Mouse (Mus musculus) G1E (cell line): ENCODE results near the gene Efhc1. TPM values are rescaled to one million over a fixed set of nuclear protein-coding genes. Genes with fewer than 3 reads are reported as not detected.
A peak's percentile ranks its signal among the peaks of the same experiment; 100 is the strongest.

Experiments
- ATAC-seq: 2 replicates; pipeline ENCODE4 v1.8.0; 2016; ENCODE audit warnings: mild to moderate bottlenecking; ENCODE audit not compliant: insufficient number of reproducible peaks, poor library complexity, low FRiP score, severe bottlenecking; ENCODE audit errors: extremely low read depth
- DNase-seq: peaks from one replicate; pipeline ENCODE4 v3.0.0; 2012; ENCODE audit warnings: low spot score
- H3K27me3 ChIP-seq: 2 replicates; pipeline ENCODE4 v1.6.1; 2012; ENCODE audit warnings: mild to moderate bottlenecking, low read length, inconsistent platforms; ENCODE audit not compliant: insufficient read depth
- H3K36me3 ChIP-seq: replicated peaks from 2 replicates; pipeline ENCODE3; 2012; ENCODE audit warnings: mild to moderate bottlenecking, inconsistent platforms
- H3K4me1 ChIP-seq: 2 replicates; pipeline ENCODE4 v1.6.1; 2012; ENCODE audit warnings: low read depth, low read length, inconsistent platforms, mixed read lengths; ENCODE audit not compliant: insufficient read depth
- H3K4me3 ChIP-seq: 2 replicates; pipeline ENCODE4 v1.5.1; 2012; ENCODE audit warnings: low read depth, mild to moderate bottlenecking, inconsistent platforms, low read length, moderate library complexity, mixed read lengths
- H3K9me3 ChIP-seq: replicated peaks from 2 replicates; pipeline ENCODE4 v1.6.1; 2012; ENCODE audit warnings: inconsistent platforms
- CTCF ChIP-seq: IDR thresholded peaks from 2 replicates; pipeline ENCODE4 v1.5.1; 2012; ENCODE audit warnings: low read depth, low read length, inconsistent platforms, mixed read lengths
- GATA1 ChIP-seq: IDR thresholded peaks from 2 replicates; pipeline ENCODE4 v1.6.1; 2012; ENCODE audit warnings: borderline replicate concordance, low read length, inconsistent platforms, mixed read lengths
- GATA2 ChIP-seq: IDR thresholded peaks from 2 replicates; pipeline ENCODE4 v1.6.1; 2012; ENCODE audit warnings: low read depth, low read length, inconsistent platforms, borderline replicate concordance
- POLR2AphosphoS5 ChIP-seq: IDR thresholded peaks from 2 replicates; pipeline ENCODE4 v1.6.1; 2012; ENCODE audit warnings: low read depth, low read length, inconsistent platforms; ENCODE audit not compliant: insufficient replicate concordance
- TAL1 ChIP-seq: conservative IDR thresholded peaks from 2 replicates; pipeline ENCODE4 v1.6.1; 2012; ENCODE audit warnings: low read depth, low read length, inconsistent platforms, mixed read lengths
- polyA plus RNA-seq: library from polyadenylated mRNA; stranded (reverse); fragments of >175 nt; gene quantifications from 2 replicates; pipeline ENCODE4 v1.2.3, GENCODE M21; 2012
- total RNA-seq, 2 experiments: library from RNA; stranded (forward) in 1 of 2; stranded (reverse) in 1 of 2; fragments of 200-1000 nt in 1 of 2; fragments of >200 nt in 1 of 2; fragmentation: Nextera tagmentation in 1 of 2; gene quantifications; 2 replicates each; pipeline ENCODE4 v1.2.3; 2014 to 2017

The Efhc1 gene
- total RNA-seq (2014; fragmentation: Nextera tagmentation) = not detected in 2 replicates
- total RNA-seq (2017) = not detected in 2 replicates
- not detected in 2 replicates for polyA plus RNA-seq

DNA sequence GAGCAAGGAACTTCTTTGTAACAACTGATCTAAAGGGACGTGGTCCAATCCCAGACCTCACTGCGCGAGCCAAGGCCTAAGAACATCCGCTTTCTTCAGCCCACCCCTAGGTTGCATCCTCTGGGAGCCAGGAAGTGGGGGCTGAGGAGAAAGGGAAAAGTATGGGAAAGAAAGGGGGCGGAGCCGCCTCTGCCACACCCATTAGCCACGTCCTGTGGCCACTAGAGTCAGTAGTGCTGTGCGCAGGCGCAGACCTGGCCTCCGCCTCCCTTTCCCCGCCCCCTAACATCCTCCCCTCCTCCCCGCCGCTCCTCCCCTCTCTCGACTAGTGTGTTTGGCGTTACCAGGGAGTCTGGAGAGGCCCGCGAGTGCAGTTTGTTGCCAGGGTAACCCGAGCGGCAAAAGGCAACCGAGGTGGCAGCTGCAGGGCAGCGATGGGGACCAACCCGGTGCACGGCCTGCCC, at the start of gene Efhc1:
Gene Efhc1 (plus strand): TSS at position 327 of the 464 bp plus-strand sequence.
- H3K36me3 ChIP-seq = no peaks in the 10 kb centered on the region
- H3K4me3 ChIP-seq = peak within 1 kb of the TSS; percentile 5; the same call in 1 of the 2 replicates
- TF ChIP-seq TAL1 = no peak
- TF ChIP-seq POLR2AphosphoS5 = no peak
- no peak for TF ChIP-seq GATA2
- no peak for TF ChIP-seq CTCF
- no peak for TF ChIP-seq GATA1
- no peaks in the 10 kb centered on the region for H3K9me3 ChIP-seq
- peaks cover 6% of the 10 kb centered on the region for H3K4me1 ChIP-seq
- H3K27me3 ChIP-seq = peaks cover 13% of the 10 kb centered on the region
- ATAC-seq (no peak), DNase-seq (no peak)

DNA sequence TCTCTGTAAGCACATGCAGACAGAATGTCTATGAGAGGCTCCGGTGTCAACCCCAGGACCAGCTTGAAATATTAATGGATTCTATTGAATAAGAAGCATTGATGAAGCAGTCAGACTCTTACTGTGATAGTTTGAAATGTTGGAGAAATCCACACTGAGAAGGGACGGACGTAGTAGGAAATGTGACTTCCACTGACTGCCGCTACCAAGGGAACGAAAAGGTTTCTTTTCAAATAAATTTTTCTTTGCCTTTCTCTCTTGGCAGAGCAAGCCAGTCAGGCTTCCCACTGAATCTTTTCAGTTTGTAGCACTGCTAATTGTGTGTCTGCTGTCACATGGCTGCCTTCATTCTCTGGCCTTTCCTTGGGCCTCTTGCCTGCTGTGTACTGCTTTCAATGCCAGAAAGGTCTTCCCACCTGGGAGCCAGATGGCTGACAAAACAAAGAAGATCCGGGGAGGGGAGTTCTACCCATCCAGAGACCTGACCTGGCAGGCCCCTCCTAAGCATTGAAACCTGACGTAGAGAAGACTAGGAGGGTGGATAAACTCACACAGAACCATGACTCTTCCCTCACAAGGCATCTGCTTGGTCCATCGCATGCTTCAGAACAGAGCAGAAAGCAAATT, 45.8 kb upstream of the Efhc1 start:
- Histone ChIP-seq H3K27me3 (peaks cover 37% of the 10 kb centered on the region), H3K4me1 (no peaks in the 10 kb centered on the region), H3K4me3 (no peak overlapping the region), H3K36me3 (no peaks in the 10 kb centered on the region), H3K9me3 (no peaks in the 10 kb centered on the region)
- DNase-seq (no peak), ATAC-seq (no peak)
- TF ChIP-seq TAL1 (no peak), GATA2 (no peak), CTCF (no peak), POLR2AphosphoS5 (no peak), GATA1 (no peak)

DNA sequence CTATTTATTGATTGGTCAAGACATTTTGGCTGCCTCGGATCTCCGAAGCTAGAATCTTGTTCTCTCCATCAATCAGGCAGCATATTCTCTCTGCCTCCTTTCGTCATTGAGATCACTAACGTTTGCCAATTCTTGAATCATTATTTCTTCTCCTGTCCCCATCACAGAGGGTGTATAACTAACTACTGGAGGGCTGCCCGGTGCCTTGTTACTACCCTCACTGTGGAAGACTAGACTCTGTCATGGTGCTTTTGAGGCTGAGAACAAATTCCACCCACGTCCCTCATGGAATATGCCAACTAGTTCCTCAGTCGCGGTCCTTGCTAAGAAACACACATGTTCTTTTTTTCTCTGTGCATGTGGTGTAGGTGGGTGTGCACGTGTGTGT, 45.3 kb upstream of the Efhc1 start:
- H3K36me3 ChIP-seq = no peaks in the 10 kb centered on the region
- ATAC-seq (no peak), DNase-seq (no peak)
- no peak for TF ChIP-seq GATA2
- no peak for TF ChIP-seq GATA1
- no peak for TF ChIP-seq POLR2AphosphoS5
- TF ChIP-seq CTCF = no peak
- no peak for TF ChIP-seq TAL1
- no peaks in the 10 kb centered on the region for H3K4me1 ChIP-seq
- peaks cover 38% of the 10 kb centered on the region for H3K27me3 ChIP-seq
- H3K9me3 ChIP-seq = no peaks in the 10 kb centered on the region
- H3K4me3 ChIP-seq = no peak overlapping the region

DNA sequence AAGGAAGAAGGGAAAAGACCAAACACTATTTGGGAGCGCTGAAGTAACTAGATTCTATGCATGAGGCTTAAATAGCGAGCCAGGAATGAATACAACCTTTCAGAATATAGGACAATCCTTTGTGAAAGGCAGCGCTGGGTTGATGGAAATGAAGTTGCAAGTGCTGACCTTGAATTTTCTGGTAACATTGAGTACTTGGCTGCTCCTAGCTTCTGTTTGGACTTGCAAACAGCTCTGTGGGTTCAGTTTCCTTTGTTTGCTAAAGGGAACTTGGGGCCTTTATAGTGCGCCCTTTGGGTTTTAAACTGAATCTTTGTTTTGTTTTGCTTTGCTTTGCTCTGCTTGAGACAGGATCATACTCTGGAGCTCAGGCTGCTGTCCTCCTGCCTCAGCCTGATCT, 42.9 kb upstream of the Efhc1 start:
- Histone ChIP-seq H3K9me3 (no peaks in the 10 kb centered on the region), H3K27me3 (peaks cover 30% of the 10 kb centered on the region), H3K36me3 (no peaks in the 10 kb centered on the region), H3K4me1 (peaks cover 15% of the 10 kb centered on the region), H3K4me3 (no peak overlapping the region)
- ATAC-seq (no peak), DNase-seq (no peak)
- TF ChIP-seq POLR2AphosphoS5 = no peak
- no peak for TF ChIP-seq CTCF
- TF ChIP-seq GATA1 = no peak
- TF ChIP-seq TAL1 = no peak
- TF ChIP-seq GATA2 = no peak

DNA sequence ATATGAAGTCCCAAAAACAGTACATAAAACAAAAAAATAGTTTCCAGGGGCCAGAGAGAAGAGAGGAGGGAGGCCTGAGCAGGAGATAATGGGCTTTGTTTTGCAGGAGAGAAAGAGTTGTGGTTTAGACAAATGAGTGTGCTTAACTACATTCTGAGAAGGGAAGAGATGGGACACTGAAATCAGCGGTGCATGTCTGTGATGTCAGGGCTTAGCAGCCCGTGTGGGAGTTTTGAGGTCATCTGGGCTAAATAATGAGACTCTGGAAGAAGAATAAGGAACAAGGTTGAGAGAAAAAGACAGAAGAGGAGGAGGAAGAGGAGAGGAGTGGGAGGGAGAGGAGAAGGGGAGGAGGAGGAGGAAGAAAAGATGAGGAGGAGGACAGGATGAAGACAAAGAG, 39.3 kb upstream of the Efhc1 start:
- H3K9me3 ChIP-seq = no peaks in the 10 kb centered on the region
- TF ChIP-seq GATA1 (no peak), CTCF (no peak), TAL1 (no peak)
- H3K27me3 ChIP-seq = peaks cover 41% of the 10 kb centered on the region
- no peak for ATAC-seq
- H3K4me1 ChIP-seq = peaks cover 15% of the 10 kb centered on the region
- no peak overlapping the region for H3K4me3 ChIP-seq
- no peaks in the 10 kb centered on the region for H3K36me3 ChIP-seq
- DNase-seq = no peak

DNA sequence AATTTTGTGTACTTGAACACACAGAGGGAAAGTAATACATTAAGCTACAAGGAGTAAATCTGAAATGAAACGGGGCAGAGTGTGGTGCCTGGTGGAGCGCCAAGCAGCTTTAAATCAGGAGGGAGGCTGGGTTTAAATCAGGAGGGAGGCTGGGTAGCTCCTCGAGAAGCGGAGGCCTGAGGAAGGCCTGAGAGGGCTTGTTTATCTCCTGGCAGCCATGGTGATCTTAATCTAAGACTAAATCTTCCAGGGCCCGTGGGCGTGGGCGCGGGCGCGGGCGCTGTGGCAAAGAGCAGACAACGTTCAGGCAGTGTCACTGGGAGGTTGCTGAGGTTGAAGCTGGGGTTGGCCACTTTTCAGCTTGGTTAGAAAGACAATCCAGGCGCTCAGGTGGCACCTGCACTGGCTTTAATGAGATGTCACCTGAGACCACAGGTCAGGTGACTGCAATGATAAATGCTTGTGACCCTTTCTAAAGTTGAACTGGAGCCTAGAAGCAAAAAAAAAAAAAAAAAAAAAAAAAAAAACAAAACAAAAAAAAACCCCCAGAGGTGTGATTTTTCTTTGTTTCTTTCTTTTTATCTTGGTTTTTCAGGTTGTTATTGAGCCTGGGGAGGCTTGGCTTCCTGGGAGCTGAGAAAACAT, 38.8 kb upstream of the Efhc1 start:
- H3K4me3 ChIP-seq = peak overlapping the region; percentile 41; the same call in 1 of the 2 replicates
- ATAC-seq = peak; percentile 72
- no peaks in the 10 kb centered on the region for H3K36me3 ChIP-seq

More for the DNA sequence above, 38.8 kb upstream of the Efhc1 start:
- DNase-seq = no peak
- no peaks in the 10 kb centered on the region for H3K9me3 ChIP-seq
- peaks cover 44% of the 10 kb centered on the region for H3K27me3 ChIP-seq
- H3K4me1 ChIP-seq = peaks cover 15% of the 10 kb centered on the region
- TF ChIP-seq GATA1 = no peak
- TF ChIP-seq GATA2 = no peak
- TF ChIP-seq TAL1 = no peak
- TF ChIP-seq CTCF = no peak
- TF ChIP-seq POLR2AphosphoS5 = no peak
